Mouse (Mus musculus) heart, postnatal 14 days (tissue): ENCODE results near the gene Vegfa. TPM values are rescaled to one million over a fixed set of nuclear protein-coding genes. Genes with fewer than 3 reads are reported as not detected.

Source experiments
- DNase-seq, 2 experiments: peaks; one replicate each; pipeline ENCODE4 v3.0.0; 2021 to 2022
- intact Hi-C: fragments of 180-260 bp; cut with DNase I; formaldehyde crosslinking; loops from one replicate; pipeline ENCODE4 v1.15.1; 2025
- total RNA-seq, 2 experiments: library from RNA; stranded (reverse); gene quantifications; 2 replicates each; pipeline ENCODE4 v1.2.3; 2021

Vegfa gene
- total RNA-seq, 2 experiments from 2014 or later = 275 TPM

DNA sequence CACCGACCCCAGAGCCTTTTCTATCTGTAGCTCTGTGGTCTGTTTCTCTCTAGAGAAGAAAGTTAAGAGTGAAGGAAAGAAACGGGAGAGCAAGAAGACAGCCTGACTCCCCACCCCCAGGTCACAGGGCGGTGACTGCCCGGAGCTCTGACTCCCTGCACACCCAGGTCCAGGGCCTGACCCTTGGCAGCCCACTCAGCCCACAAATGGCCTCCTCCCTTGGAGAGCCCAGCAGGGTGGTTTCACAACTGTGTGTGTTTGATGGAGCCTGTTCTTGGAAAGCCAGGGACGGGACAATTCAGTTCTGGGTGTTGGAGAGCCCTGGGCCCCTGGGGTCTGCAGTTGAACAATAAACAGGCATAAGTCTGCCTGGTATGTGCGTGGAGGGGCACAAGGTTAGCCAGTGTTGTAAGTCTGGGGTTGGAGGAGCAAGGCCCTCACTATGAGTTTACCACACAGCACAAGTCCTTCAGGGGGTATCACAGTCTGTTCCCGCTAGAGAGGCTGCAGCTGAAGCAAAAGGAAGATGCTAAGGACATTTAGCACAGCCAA, 21.2 kb upstream of the Vegfa start:
- intact Hi-C loops = no loop called here
- DNase-seq = no peak

DNA sequence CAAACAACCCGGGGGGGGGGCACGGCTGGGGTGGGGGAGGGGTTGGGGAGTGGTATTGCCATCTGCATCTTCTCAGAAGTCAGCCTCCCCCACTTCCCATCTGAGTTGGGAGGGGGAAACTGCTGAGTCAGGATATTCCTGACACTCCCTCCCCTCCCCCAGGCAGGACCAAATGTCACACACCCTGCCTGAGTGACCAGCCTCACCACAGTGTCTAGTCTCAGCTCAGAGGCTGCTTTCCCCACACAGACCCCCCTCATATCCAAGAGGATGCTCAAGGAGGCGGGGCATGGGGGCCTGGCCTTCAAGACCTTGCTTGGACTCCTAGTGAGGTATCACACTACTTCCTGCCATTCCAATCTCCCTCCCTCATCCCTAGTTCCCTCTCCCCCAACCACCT, 20.0 kb upstream of the Vegfa start:
- intact Hi-C loops = no loop called here
- no peak for DNase-seq

DNA sequence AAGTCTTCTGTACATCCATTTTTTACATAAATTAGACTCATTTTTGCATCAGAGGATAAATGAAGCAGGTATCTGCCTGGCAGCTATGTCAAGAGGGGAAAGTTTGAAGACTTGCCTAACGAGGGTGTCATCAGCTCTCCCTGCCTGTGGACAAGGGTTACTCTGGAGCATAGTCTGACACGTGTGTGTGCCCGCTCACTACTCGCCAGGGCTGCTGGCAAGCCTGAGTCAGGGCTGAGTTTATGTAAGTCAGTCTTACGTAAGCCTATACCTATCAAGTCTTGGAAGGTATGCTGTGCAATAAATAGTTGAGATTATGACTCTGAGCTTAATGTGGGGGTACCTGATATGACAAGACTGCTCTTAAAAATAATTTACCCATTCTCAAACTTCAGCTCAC, 19.2 kb upstream of the Vegfa start:
- intact Hi-C loops = no loop called here
- DNase-seq = no peak

DNA sequence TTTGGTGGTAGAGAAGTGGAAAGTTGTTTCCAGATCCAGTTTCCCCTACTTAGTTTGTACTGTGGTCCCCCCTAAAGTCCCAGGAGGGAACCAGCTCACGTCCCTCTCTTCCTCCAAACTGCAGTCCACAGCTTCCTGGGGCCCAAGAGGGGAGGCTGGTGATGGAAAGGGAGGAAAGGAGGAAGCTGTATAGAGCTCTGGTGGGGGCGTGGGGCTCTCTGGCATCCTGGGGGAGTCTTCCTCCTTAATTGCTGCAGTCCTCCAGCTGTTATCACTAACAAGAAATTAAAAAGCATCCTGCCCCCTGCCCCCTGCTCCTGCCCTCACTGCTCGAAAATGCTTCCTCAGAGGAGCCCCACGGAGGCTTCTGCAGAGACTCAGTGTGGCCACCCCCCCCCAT, 17.4 kb upstream of the Vegfa start:
- intact Hi-C loops = no loop called here
- no peak for DNase-seq

DNA sequence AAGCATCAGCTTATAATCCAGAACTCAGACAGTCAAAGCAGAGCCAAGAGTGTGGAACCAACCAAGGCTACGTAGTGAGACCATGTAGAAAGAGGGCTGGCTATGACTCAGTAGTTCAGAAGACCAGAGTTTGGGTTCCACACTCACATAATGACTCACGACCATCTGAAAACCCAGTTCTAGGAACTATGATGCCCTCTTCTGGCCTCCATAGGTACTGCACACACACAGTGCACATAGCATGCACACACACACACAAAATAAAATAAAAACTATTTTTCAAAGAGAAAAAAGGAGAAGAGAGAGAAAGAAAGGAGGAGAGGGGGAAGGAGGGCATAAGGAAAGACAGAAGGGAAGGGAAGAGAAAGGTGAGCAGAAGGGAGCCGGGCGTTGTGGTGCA, 16.0 kb upstream of the Vegfa start:
- DNase-seq = no peak
- intact Hi-C loops = no loop called here

DNA sequence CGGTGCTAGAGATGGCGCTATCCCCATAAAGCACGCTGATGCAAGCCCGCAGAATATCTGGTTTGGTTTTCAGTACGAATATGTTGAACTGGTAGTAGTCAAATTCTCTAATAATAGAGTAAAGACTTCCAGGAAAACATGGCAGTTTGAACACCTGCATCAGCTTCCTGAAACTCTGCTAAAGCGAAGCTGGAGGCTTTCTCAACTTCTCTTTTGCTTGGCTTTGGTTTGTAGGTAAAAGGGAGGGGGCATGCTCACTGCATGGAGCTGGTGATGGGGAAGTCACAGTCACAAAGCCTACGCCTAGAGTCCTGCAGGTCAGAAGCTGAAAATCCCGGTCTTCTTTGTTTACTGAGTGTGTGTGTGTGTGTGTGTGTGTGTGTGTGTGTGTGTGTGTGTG, 13.6 kb upstream of the Vegfa start:
- DNase-seq = no peak
- intact Hi-C loops = no loop called here

DNA sequence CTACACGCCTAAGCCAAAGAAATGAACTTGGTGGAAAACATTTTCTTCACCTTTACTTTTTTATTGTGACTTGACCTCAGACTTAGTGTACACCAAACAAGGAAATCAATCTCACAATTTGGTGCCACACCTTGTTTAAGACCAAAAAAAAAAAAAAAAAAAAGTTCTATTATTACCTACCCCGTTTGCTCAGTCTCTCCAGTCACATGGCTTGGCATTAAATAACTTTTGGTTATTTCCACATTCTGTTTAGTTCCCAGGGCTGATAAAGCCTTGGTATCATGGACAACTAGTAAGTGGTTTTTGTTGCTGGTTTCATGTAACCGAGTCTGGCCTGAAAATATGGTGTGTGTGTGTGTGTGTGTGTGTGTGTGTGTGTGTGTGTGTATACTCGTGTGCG, 12.8 kb upstream of the Vegfa start:
- intact Hi-C loops = no loop called here

DNA sequence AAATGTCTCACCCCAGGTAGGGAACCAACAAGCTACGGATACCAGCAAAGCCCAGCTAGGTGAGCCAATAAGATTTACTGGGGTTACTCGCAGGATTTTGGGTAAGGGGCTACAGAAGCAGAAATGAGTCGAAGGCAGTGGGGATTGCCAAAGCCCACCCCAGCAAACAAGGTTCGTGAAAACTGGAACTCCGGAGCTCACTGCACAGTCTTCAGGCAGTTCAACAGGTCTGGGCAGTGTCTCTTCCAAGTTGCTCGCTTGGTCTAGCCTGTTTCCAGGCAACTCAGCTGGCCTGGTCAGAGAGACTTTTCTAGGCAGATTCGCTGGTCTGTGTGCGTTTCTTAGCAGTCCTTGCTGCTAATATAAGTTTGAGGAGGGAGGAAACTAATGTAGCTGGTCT, 10.0 kb upstream of the Vegfa start:
- intact Hi-C loops = no loop called here
- DNase-seq = no peak

More for the DNA sequence above, 12.8 kb upstream of the Vegfa start:
- DNase-seq = no peak

DNA sequence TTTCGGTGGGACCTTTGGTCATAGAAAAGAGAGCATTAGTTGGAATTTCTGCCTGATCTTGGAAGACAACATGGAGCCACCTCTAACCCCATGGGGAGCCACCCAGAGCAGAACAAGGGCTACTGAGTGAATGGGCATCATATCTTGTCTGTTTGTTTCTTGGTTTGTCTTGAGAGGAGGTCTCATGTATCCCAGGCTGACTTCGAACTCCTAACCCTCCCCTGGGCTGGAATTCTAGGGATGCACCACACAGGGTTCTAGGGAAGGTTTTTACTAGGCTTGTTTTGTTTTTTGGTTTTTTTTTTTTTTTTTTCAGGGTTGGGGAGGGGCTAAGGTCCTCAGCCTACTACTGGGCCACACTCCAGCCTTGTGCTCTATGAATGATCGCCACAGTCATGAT, 9.5 kb upstream of the Vegfa start:
- intact Hi-C loops = loop anchor here (2.0 kb wide), 1 partner anchor 91 kb away; no protein-coding TSS in a partner anchor
- DNase-seq = no peak

DNA sequence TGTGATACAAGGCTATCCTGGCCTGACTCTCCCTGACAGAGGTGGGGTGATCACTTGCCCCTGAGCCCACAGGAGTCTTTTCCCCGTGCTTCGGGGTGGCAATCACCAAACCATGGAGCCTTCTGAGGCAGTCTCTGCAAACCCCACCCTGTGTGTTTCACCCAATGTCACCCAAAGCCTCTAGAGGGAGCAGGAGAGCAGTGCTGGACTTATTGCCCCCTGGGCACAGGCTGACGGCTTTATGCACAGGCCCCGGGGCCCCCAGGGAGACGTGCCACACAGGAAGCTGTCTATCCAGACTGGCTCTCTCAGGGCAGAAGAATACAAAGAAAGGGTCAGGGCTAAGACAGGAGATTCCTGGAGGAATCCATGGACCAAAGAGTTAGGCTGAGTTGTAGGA, 9.1 kb upstream of the Vegfa start:
- peak; percentile 41 to 60 for DNase-seq
- intact Hi-C loops = loop anchor here (2.0 kb wide), 1 partner anchor 92 kb away; no protein-coding TSS in a partner anchor

DNA sequence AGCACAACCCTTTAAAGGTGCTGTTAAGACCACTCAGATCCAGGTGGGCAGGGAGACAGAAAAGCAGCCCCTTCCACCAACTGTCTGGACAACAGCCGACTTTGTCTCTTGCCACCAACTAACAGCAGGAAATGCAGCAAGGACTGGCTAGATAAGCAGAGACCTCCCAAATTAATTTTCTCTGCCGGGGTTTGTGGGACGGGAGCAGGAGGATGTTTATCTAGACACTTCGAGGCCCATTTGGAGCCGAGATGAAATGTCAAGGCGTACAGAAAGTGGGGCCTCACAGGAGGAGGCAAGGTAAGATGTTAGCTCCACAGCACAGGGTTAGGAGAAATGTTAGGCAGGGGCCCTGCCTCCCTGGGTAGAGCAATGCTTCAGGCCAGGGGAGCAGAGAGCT, 8.4 kb upstream of the Vegfa start:
- intact Hi-C loops = loop anchor here (2.0 kb wide), 1 partner anchor 92 kb away; no protein-coding TSS in a partner anchor
- DNase-seq = no peak

DNA sequence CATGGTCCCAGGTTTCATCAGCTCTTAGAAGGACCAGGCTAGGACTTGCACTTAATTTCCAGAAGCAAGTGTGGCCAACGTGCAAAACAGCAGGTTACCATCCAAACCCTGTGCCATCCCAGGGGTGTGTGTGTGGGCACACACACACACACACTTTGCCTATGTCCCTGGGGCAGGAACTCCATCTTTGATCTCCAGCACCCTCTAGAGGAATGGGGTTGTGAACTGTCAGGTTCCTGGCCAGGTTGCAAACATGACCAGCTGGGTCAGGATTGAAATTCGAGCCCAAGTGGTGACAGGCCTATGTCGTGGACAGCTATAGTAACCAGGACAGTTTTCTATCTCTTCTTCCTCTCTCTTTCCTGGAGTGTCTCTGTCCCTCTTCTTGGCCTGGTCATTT, 6.7 kb upstream of the Vegfa start:
- intact Hi-C loops = no loop called here
- DNase-seq = no peak

DNA sequence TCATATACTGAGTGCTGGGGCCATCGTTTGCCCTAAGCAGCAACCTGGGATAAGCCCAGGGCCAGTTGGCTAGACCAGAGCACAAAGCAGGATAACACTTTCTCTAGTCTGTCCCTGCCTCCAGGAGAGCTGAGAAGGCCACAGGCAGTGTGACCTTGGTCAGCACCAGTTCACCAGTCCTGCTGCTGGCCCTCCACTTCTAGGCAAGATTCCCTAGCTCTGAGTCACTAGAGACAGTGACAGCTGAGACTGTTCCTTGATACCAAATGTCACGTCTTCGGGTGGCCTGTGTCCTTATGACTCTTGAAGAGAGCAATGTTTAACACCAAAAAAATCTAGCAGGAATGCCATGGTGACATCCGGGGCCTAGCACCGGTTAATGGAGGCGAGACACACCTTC, 4.2 kb upstream of the Vegfa start:
- intact Hi-C loops = no loop called here
- DNase-seq = no peak

DNA sequence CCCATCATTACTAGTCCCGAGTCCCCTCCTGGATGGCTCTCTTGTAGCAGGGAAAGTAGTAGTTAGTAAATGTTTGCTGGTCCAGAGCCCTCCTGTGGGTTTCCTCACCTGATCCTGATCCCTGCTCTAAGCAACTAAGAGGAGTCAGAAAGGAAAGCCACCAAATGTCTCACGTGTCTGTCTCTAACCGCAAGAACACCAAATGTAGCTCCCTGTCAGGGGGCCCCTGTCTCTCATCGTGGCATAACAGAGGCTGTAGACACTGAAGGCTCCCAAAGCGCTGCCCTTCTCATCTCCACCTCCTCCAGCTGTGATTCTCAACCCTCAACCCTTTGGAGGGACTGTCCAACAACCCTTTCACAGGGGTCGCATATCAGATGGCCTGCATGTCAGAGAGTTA, 1.9 kb upstream of the Vegfa start:
- intact Hi-C loops = loop anchor here (5.0 kb wide), 1 partner anchor 77 kb away; no protein-coding TSS in a partner anchor
- DNase-seq = no peak

DNA sequence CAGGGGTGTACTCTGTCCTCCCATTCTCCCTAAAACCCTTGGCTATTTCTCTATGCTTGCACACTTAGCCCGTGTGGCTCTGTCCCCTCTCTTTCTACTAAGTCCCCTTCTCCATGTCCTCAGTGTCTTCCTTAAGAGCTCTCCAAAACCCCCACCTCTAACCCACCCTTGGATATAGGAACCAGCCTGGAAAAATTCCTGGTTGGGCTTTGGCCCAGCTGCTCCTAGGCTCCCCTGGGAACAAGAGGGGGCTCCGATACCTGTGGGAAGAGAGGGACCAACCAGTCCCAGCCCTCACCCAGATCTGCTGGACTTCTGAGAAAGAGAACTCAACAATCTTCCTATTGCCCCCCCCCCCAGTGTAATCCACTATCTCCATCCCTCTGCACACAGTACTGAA, 1.4 kb upstream of the Vegfa start:
- peak in 1 of 2 experiments; percentile 49 for DNase-seq
- intact Hi-C loops = loop anchor here (1.0 to 5.0 kb wide), 2 partner anchors 76 to 302 kb away; no protein-coding TSS in a partner anchor

DNA sequence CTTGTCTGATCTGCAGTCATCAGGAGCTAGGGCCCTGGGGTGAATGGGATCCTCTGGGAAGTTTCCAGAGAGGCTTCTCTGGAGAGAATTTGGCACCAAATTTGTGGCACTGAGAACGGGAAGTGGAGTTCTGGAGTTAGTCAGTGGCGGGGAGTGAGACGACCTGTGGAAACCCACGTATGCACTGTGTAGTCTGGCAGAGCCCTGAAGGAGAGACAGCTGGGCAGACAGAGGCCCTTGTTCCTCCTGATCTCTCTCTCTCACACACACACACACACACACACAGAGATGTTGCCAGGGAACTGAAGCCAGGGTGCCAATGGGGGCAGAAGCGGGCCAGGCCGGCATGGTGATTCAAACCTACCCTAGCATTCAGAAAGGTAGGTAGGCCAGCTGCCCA, 953 bp upstream of the Vegfa start:
- DNase-seq = no peak
- intact Hi-C loops = loop anchor here (1.0 to 5.0 kb wide), 2 partner anchors 76 to 302 kb away; no protein-coding TSS in a partner anchor

DNA sequence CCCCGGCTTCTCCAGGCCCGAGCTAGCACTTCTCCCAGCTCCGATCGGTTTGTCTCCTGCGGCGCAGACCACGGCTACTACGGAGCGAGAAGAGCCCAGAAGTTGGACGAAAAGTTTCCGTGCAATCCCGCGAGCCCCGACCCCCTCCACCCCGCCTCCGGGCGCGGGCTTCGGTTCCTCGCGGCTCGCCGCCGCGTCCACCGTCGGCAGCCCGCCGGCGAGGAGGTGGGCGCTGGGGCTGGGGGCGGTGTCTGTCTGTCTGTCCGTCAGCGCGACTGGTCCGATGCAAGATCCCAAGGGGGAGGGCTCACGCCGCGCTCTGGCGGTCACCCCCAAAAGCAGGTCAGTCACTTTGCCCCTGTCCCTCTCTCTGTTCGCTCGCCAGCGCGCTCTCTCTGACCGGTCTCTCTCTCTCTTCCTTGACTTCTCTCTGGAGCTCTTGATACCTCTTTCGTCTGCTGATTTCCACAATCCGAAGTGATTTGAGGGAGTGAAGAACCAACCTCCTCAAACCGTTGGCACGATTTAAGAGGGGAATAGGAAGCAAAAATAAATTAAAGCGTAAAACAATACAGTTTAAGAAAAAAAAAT, 453 bp downstream of the Vegfa start:
- DNase-seq = peak; percentile 72 to 78
- intact Hi-C loops = loop anchor here (1.0 to 5.0 kb wide), 4 partner anchors 74 to 296 kb away; no protein-coding TSS in a partner anchor

DNA sequence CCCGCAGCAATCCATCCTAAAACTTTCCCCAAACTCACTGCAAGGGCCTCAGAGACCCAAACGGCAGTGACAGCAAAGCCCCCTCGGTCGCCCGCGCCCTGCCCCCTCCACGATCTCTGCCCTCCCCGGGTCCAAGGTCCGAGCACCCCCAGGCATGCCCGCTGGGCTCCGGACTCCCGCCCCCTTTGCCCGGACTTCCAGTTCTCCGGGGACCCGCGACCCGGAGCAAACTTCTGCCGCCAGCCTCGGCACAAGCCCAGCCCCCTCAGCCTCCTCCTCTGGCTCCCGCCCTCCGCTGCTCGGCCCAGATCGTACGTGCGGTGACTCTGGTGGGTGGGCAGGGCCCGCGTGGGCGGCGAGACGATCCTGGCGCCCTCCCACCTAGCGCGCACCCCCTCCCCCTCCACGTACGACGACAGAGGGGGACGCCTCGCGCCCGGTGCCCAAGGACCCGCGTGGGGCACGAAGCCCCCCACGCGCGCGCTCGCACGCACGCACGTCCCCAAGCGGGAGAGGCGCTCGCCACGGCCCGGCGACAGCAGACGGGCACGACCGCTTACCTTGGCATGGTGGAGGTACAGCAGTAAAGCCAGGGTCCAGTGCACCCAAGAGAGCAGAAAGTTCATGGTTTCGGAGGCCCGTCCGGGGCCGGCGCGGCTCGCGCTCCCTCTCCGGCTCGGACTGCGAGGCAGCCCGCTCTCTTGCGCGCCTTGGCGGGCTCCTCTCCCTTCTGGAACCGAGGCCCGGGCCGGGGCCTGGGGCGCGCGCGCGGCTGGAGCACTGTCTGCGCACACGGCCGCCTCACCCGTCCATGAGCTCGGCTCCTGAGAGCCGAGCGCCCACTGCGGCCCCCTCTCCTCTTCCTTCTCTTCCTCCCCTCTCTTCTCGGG, 1.2 kb downstream of the Vegfa start:
- peak; percentile 80 to 82 for DNase-seq
- intact Hi-C loops = loop anchor here (2.0 to 5.0 kb wide), 2 partner anchors 74 to 216 kb away; no protein-coding TSS in a partner anchor

DNA sequence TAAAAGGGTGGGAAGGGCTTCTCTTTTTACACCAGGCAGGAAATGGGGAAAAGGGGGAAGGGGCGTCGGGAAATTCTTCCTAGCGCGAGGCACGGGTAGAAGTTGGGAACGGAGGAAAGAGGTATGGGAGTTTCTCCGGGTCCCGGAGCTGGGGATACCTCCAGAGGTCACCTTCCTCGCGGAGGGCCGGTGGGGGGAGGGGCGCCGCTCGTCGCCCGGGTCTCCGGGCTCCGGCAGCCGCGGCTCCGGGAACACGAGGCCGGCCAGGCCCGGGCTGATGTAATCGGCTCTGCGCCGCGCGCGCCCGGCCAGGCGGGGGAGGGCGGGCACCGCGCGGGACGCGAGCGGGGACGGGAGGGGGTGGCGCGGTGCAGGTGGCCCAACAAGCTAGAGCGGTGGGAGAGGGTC, 1.8 kb downstream of the Vegfa start:
- DNase-seq = peak; percentile 71 to 75
- intact Hi-C loops = loop anchor here (2.0 to 5.0 kb wide), 2 partner anchors 73 to 216 kb away; no protein-coding TSS in a partner anchor

DNA sequence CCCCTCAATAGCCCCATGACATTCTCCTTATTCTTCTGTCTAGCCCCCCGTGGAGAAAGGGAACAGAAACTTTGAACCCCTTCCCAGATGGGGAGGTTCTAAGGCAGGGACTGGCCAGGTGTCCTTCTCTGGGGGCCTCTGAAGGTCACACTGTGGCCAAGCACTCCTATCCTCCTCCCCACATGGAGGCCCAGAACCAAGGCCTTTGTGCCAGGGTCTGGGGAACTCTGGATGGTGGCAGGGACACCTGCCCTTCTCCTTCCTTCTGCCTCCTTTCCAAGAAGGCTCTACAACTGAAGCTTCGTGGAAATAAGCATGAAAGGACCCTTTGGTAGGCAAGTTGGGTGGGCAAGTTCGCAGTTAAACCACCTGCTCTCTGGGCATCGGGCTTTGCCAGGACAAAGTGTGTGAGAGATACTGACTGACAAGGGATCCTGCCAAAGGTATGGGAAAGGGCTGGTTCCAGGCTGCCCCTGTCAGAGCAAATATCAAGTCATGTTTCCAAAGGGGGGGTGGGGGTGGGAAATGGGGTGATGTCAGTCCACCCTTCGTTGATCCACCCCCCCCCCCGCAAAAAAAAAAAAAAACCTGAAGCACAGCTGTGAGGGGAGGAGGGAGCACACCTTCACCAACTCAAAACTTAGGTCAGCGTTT, 2.5 kb downstream of the Vegfa start:
- peak in 1 of 2 experiments; percentile 41 for DNase-seq
- intact Hi-C loops = loop anchor here (2.0 to 5.0 kb wide), 3 partner anchors 72 to 215 kb away; no protein-coding TSS in a partner anchor
